Comparison of ENCODE assay signal across 12 mouse cellular contexts in the genomic region with DNA sequence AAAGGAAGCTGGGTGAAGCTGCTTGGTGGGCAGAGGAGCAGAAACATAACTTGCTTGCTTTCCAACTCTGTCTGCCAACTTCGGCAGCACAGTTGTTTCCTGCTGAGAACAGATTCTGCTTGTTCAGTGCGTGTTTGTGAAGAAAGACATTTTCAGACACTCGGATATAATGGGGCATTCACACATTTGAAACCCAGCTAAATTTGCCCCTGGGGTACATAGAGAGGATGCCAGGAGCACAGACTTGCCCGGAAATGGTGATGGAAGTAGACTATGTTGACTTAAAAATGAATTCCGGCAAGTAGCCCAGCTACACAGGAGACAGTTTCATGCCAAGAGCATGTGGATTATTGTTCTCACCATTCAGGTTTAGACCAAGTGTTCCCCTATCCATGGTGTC.
A peak's percentile ranks its signal among the peaks of the same experiment; 100 is the strongest.
DNase-seq lines count a peak whose midpoint lies in the region; ATAC-seq and TF ChIP-seq lines count a peak whose summit lies in the region.
"Had no signal": no experiment of that assay in that cellular context is flagged by ENCODE, and none has a peak within 500 bp of the region (broad histone marks: within the 10 kb centered on the region; RNA-seq: fewer than 3 reads in every experiment).

No protein-coding gene starts in this region.

- intact Hi-C loops in left cerebral cortex, postnatal 36 days (cut with DNase I) = no loop called here
- intact Hi-C loops in gastrocnemius, postnatal 14 days (cut with DNase I; ENCODE audit: low total_unique reads) = no loop called here

- H3K4me3 ChIP-seq in forebrain, embryonic 14.5 days (ENCODE audit: low read depth, low read length) = no peak overlapping the region
- no peak overlapping the region for H3K4me3 ChIP-seq in forebrain, embryonic 10.5 days
- no peak overlapping the region for H3K4me3 ChIP-seq in cerebellum, adult 2 months (replicated peaks; ENCODE audit: insufficient read depth, low read depth, low read length)
- H3K4me3 ChIP-seq: gastrocnemius, adult 2 months; midbrain, embryonic 12.5 days had no signal

- H3K4me1 ChIP-seq in forebrain, embryonic 14.5 days (ENCODE audit: control insufficient read depth, insufficient read depth, low read length) = no peaks in the 10 kb centered on the region
- H3K4me1 ChIP-seq in forebrain, embryonic 10.5 days = 0 out of 2 replicates have a peak, but pooled peaks cover 5% of the 10 kb centered on the region
- no peaks in the 10 kb centered on the region for H3K4me1 ChIP-seq in cerebellum, adult 2 months (ENCODE audit: control insufficient read depth, insufficient read depth, low read length)
- H3K4me1 ChIP-seq: midbrain, embryonic 12.5 days had no signal

- H3K4me2 ChIP-seq in forebrain, embryonic 14.5 days (ENCODE audit: low read length) = no peak overlapping the region
- H3K4me2 ChIP-seq: midbrain, embryonic 12.5 days had no signal

- H3K27me3 ChIP-seq in forebrain, embryonic 14.5 days (replicated peaks; ENCODE audit: control insufficient read depth, insufficient read depth, low read length) = no peaks in the 10 kb centered on the region
- H3K27me3 ChIP-seq in forebrain, embryonic 10.5 days (ENCODE audit: poor library complexity, severe bottlenecking) = no peaks in the 10 kb centered on the region
- no peaks in the 10 kb centered on the region for H3K27me3 ChIP-seq in cerebellum, adult 2 months (ENCODE audit: control insufficient read depth, insufficient read depth, low read length)
- H3K27me3 ChIP-seq: midbrain, embryonic 12.5 days had no signal

- ATAC-seq in forebrain, embryonic 14.5 days = peak; percentile 87
- ATAC-seq in hematopoietic stem cell, adult 5-6 weeks (replicated peaks in 1 of 2; ENCODE audit: insufficient read depth in 1 of 2, low FRiP score in 2 of 2, low TSS enrichment in 1 of 2, low read depth in 1 of 2, poor library complexity in 2 of 2, severe bottlenecking in 2 of 2) = peak; percentile 48 to 82
- ATAC-seq: activated CD4-positive, CD25-positive, alpha-beta regulatory T cell, adult 4 months had no signal

- H3K27ac ChIP-seq in forebrain, embryonic 14.5 days (ENCODE audit: low read depth, low read length) = no peak overlapping the region
- no peak overlapping the region for H3K27ac ChIP-seq in forebrain, embryonic 10.5 days
- no peak overlapping the region for H3K27ac ChIP-seq in cerebellum, adult 2 months (ENCODE audit: insufficient read depth, low read length)
- H3K27ac ChIP-seq: gastrocnemius, adult 2 months; midbrain, embryonic 12.5 days had no signal

- no peaks in the 10 kb centered on the region for H3K9me3 ChIP-seq in forebrain, embryonic 14.5 days (replicated peaks; ENCODE audit: control insufficient read depth, low read length)
- no peaks in the 10 kb centered on the region for H3K9me3 ChIP-seq in forebrain, embryonic 10.5 days
- H3K9me3 ChIP-seq: midbrain, embryonic 12.5 days had no signal

- DNase-seq in forebrain, embryonic 14.5 days (ENCODE audit: low spot score) = peak; percentile 75
- no peak for DNase-seq in forebrain, embryonic 10.5 days (ENCODE audit: extremely low spot score, low spot score)
- peak; percentile 17 to 38 for DNase-seq in cerebellum, adult 2 months
- DNase-seq in left cerebral cortex, postnatal 36 days (ENCODE audit: low spot score in 2 of 2) = peak; percentile 70 to 73
- DNase-seq in gastrocnemius, postnatal 4 days (ENCODE audit: low spot score in 2 of 2) = no peak
- no peak for DNase-seq in gastrocnemius, postnatal 14 days
- DNase-seq in ovary, postnatal 10 days (ENCODE audit: low spot score) = no peak
- DNase-seq: gastrocnemius, adult 2 months; kidney, postnatal 14 days had no signal

- TF ChIP-seq POLR2A in cerebellum, adult 2 months (IDR thresholded peaks at IDR 0.05; ENCODE audit: borderline replicate concordance, insufficient read depth, low read length) = no peak

- no peak overlapping the region for H3K9ac ChIP-seq in forebrain, embryonic 14.5 days (ENCODE audit: low read length)
- H3K9ac ChIP-seq: midbrain, embryonic 12.5 days had no signal

- no peaks in the 10 kb centered on the region for H3K36me3 ChIP-seq in forebrain, embryonic 14.5 days (ENCODE audit: control insufficient read depth, insufficient read depth, low read length)
- H3K36me3 ChIP-seq in forebrain, embryonic 10.5 days (replicated peaks) = no peaks in the 10 kb centered on the region
- H3K36me3 ChIP-seq: midbrain, embryonic 12.5 days had no signal

- WGBS in forebrain, embryonic 14.5 days = 26% methylated on average over 5 of the region's 5 CpGs
- 69% methylated on average over 5 of the region's 5 CpGs for WGBS in forebrain, embryonic 10.5 days
- 2% methylated on average over 5 of the region's 5 CpGs for WGBS in cerebellum, adult 2 months

- TF ChIP-seq CTCF in cerebellum, adult 2 months (IDR thresholded peaks at IDR 0.05; ENCODE audit: borderline replicate concordance, insufficient read depth, low read depth, low read length) = no peak

Comparison
In these comparisons a context has a peak if more than half of its experiments do, and no peak if none do; other contexts are left out.
1. DNase-seq: peak in forebrain, embryonic 14.5 days (single experiment), cerebellum, adult 2 months (2 of 2) and left cerebral cortex, postnatal 36 days (2 of 2); none in forebrain, embryonic 10.5 days (single experiment), gastrocnemius, postnatal 4 days (0 of 2), gastrocnemius, postnatal 14 days (single experiment) and ovary, postnatal 10 days (single experiment).